Mouse (Mus musculus) right cerebral cortex, adult 18-20 months (tissue): ENCODE measurements around the gene Atp13a1.
A peak's percentile ranks its signal among the peaks of the same experiment; 100 is the strongest.

Source experiments
- DNase-seq: peaks from one replicate; pipeline ENCODE4 v3.0.0; 2022; ENCODE audit warnings: mixed read lengths

Gene Atp13a1

GRCm38 (mm10) chr8:69801796-69802195, 10.8 kb downstream of the Atp13a1 start:
- no peak for DNase-seq

- DNase-seq, result no peak
Observed at GRCm38 (mm10) chr8:69802216-69802615, 11.3 kb downstream of the Atp13a1 start.

GRCm38 (mm10) chr8:69803366-69803765, 12.4 kb downstream of the Atp13a1 start:
- DNase-seq, result no peak

GRCm38 (mm10) chr8:69804537-69804936, 13.6 kb downstream of the Atp13a1 start:
- DNase-seq, result no peak

GRCm38 (mm10) chr8:69805086-69805485, 14.1 kb downstream of the Atp13a1 start:
- no peak for DNase-seq

- DNase-seq, result no peak
Observed at GRCm38 (mm10) chr8:69805491-69805890, 14.5 kb downstream of the Atp13a1 start.

GRCm38 (mm10) chr8:69807236-69807635, 16.3 kb downstream of the Atp13a1 start:
- DNase-seq, result no peak

- peak; percentile 47 for DNase-seq
Observed at GRCm38 (mm10) chr8:69808094-69808863, 17.3 kb downstream of the Atp13a1 start, which contains the start of gene Gmip. Gene Gmip (plus strand): TSS chr8:69808679.

- no peak for DNase-seq
Observed at GRCm38 (mm10) chr8:69808864-69809403, 18.0 kb downstream of the Atp13a1 start.

GRCm38 (mm10) chr8:69809820-69810219, 18.9 kb downstream of the Atp13a1 start:
- no peak for DNase-seq

- no peak for DNase-seq
Observed at GRCm38 (mm10) chr8:69814881-69815280, 23.9 kb downstream of the Atp13a1 start.

- no peak for DNase-seq
Observed at GRCm38 (mm10) chr8:69815396-69815795, 24.4 kb downstream of the Atp13a1 start.

- DNase-seq, result no peak
Observed at GRCm38 (mm10) chr8:69820466-69820865, 29.5 kb downstream of the Atp13a1 start.

- DNase-seq, result no peak
Observed at GRCm38 (mm10) chr8:69821971-69822385, 31.0 kb downstream of the Atp13a1 start.

- DNase-seq, result no peak
Observed at GRCm38 (mm10) chr8:69822386-69823191, 31.6 kb downstream of the Atp13a1 start, which contains the start of gene Lpar2. Gene Lpar2 (plus strand): TSS chr8:69822429.

GRCm38 (mm10) chr8:69826371-69826770, 35.4 kb downstream of the Atp13a1 start:
- no peak for DNase-seq

- peak; percentile 97 for DNase-seq
Observed at GRCm38 (mm10) chr8:69832298-69832853, 41.4 kb downstream of the Atp13a1 start, which contains the start of gene Pbx4. Gene Pbx4 (plus strand): TSS chr8:69832491.

- no peak for DNase-seq
Observed at GRCm38 (mm10) chr8:69837057-69837682, 46.2 kb downstream of the Atp13a1 start.

- DNase-seq, result no peak
Observed at GRCm38 (mm10) chr8:69847167-69848065, 56.5 kb downstream of the Atp13a1 start.

- DNase-seq, result no peak
Observed at GRCm38 (mm10) chr8:69848951-69849350, 58.0 kb downstream of the Atp13a1 start.

- DNase-seq, result no peak
Observed at GRCm38 (mm10) chr8:69849899-69850298, 58.9 kb downstream of the Atp13a1 start.
